Mouse (Mus musculus): ENCODE results near the gene Fmn2. TPM values are rescaled to one million over a fixed set of nuclear protein-coding genes. Genes with fewer than 3 reads are reported as not detected.

The Fmn2 gene
- total and polyA plus RNA-seq, 2 experiments from 2014 or later = 5.9 to 21.3 TPM

GRCm38 (mm10) chr1:174836861-174837260 is 335.2 kb downstream of the Fmn2 start:
- 94% methylated on average over 23 of the region's 23 CpGs for WGBS
- Histone ChIP-seq H3K27ac (ENCODE audit: low read depth, low read length) (no peak overlapping the region), H3K4me3 (ENCODE audit: low read depth, low read length) (no peak overlapping the region), H3K4me2 (ENCODE audit: low read depth) (no peak overlapping the region), H3K36me3 (ENCODE audit: insufficient read depth) (no peaks in the 10 kb centered on the region), H3K27me3 (ENCODE audit: insufficient read depth, low read length) (no peaks in the 10 kb centered on the region), H3K9me3 (ENCODE audit: low read length) (no peaks in the 10 kb centered on the region), H3K4me1 (ENCODE audit: insufficient read depth) (no peaks in the 10 kb centered on the region), H3K9ac (no peak overlapping the region)
- ATAC-seq (no peak), DNase-seq (no peak)
- no peak for TF ChIP-seq CTCF (IDR thresholded peaks at IDR 0.05; ENCODE audit: low read depth)

- no peak overlapping the region for H3K27ac ChIP-seq (ENCODE audit: low read depth, low read length)
- no peak overlapping the region for H3K9ac ChIP-seq
- DNase-seq (no peak), ATAC-seq (no peak)
- H3K4me1 ChIP-seq (ENCODE audit: insufficient read depth) = no peaks in the 10 kb centered on the region
- TF ChIP-seq CTCF (IDR thresholded peaks at IDR 0.05; ENCODE audit: low read depth) = no peak
- no peak overlapping the region for H3K4me2 ChIP-seq (ENCODE audit: low read depth)
- H3K9me3 ChIP-seq (ENCODE audit: low read length) = no peaks in the 10 kb centered on the region
- no peaks in the 10 kb centered on the region for H3K27me3 ChIP-seq (ENCODE audit: insufficient read depth, low read length)
- 87% methylated on average over 6 of the region's 6 CpGs for WGBS
- no peak overlapping the region for H3K4me3 ChIP-seq (ENCODE audit: low read depth, low read length)
- no peaks in the 10 kb centered on the region for H3K36me3 ChIP-seq (ENCODE audit: insufficient read depth)
Measured at GRCm38 (mm10) chr1:174844786-174845185, 343.2 kb downstream of the Fmn2 start.

GRCm38 (mm10) chr1:174856188-174856587 is 354.6 kb downstream of the Fmn2 start:
- no peak overlapping the region for H3K4me2 ChIP-seq (ENCODE audit: low read depth)
- H3K27ac ChIP-seq (ENCODE audit: low read depth, low read length) = no peak overlapping the region
- H3K4me3 ChIP-seq (ENCODE audit: low read depth, low read length) = no peak overlapping the region
- no peaks in the 10 kb centered on the region for H3K4me1 ChIP-seq (ENCODE audit: insufficient read depth)
- 73% methylated on average over 2 of the region's 2 CpGs for WGBS
- no peak for DNase-seq
- H3K36me3 ChIP-seq (ENCODE audit: insufficient read depth) = no peaks in the 10 kb centered on the region
- no peak for TF ChIP-seq CTCF (IDR thresholded peaks at IDR 0.05; ENCODE audit: low read depth)
- no peak overlapping the region for H3K9ac ChIP-seq
- no peaks in the 10 kb centered on the region for H3K27me3 ChIP-seq (ENCODE audit: insufficient read depth, low read length)
- H3K9me3 ChIP-seq (ENCODE audit: low read length) = no peaks in the 10 kb centered on the region
- no peak for ATAC-seq

- no peak for ATAC-seq
- H3K4me1 ChIP-seq (ENCODE audit: insufficient read depth) = no peaks in the 10 kb centered on the region
- 67% methylated on average over 10 of the region's 10 CpGs for WGBS
- H3K27ac ChIP-seq (ENCODE audit: low read depth, low read length) = no peak overlapping the region
- H3K4me2 ChIP-seq (ENCODE audit: low read depth) = no peak overlapping the region
- no peak overlapping the region for H3K4me3 ChIP-seq (ENCODE audit: low read depth, low read length)
- no peak for DNase-seq
- no peak for TF ChIP-seq CTCF (IDR thresholded peaks at IDR 0.05; ENCODE audit: low read depth)
- H3K27me3 ChIP-seq (ENCODE audit: insufficient read depth, low read length) = no peaks in the 10 kb centered on the region
- no peaks in the 10 kb centered on the region for H3K9me3 ChIP-seq (ENCODE audit: low read length)
- no peaks in the 10 kb centered on the region for H3K36me3 ChIP-seq (ENCODE audit: insufficient read depth)
- H3K9ac ChIP-seq = no peak overlapping the region
Measured at GRCm38 (mm10) chr1:174860407-174861118, 358.9 kb downstream of the Fmn2 start.

Other genes with a start within 250 kb of the Fmn2 start
- not detected in 2 replicates for gene Olfr419, start 249.8 kb upstream of the Fmn2 start, total RNA-seq (2014; rRNA removed)
- gene Olfr419, start 249.8 kb upstream of the Fmn2 start, polyA plus RNA-seq (2015; fragmentation: Nextera tagmentation; extraction: Ambion mirVana) = not detected in 2 replicates
- gene Mptx1, start 171.3 kb upstream of the Fmn2 start, total RNA-seq (2014; rRNA removed) = not detected in 2 replicates
- not detected in 2 replicates for gene Mptx1, start 171.3 kb upstream of the Fmn2 start, polyA plus RNA-seq (2015; fragmentation: Nextera tagmentation; extraction: Ambion mirVana)
- not detected in 2 replicates for gene Olfr417, start 136.7 kb upstream of the Fmn2 start, total RNA-seq (2014; rRNA removed)
- not detected in 2 replicates for gene Olfr417, start 136.7 kb upstream of the Fmn2 start, polyA plus RNA-seq (2015; fragmentation: Nextera tagmentation; extraction: Ambion mirVana)
- gene Olfr248, start 110.8 kb upstream of the Fmn2 start, total RNA-seq (2014; rRNA removed) = not detected in 2 replicates
- gene Olfr248, start 110.8 kb upstream of the Fmn2 start, polyA plus RNA-seq (2015; fragmentation: Nextera tagmentation; extraction: Ambion mirVana) = not detected in 2 replicates
- gene Olfr414, start 77.8 kb upstream of the Fmn2 start, total RNA-seq (2014; rRNA removed) = not detected in 2 replicates
- not detected in 2 replicates for gene Olfr414, start 77.8 kb upstream of the Fmn2 start, polyA plus RNA-seq (2015; fragmentation: Nextera tagmentation; extraction: Ambion mirVana)
- gene Olfr220, start 59.7 kb upstream of the Fmn2 start, total RNA-seq (2014; rRNA removed) = not detected in 2 replicates
- gene Olfr220, start 59.7 kb upstream of the Fmn2 start, polyA plus RNA-seq (2015; fragmentation: Nextera tagmentation; extraction: Ambion mirVana) = not detected in 2 replicates

Data from forebrain, postnatal 0 days (tissue).